In the genomic region with DNA sequence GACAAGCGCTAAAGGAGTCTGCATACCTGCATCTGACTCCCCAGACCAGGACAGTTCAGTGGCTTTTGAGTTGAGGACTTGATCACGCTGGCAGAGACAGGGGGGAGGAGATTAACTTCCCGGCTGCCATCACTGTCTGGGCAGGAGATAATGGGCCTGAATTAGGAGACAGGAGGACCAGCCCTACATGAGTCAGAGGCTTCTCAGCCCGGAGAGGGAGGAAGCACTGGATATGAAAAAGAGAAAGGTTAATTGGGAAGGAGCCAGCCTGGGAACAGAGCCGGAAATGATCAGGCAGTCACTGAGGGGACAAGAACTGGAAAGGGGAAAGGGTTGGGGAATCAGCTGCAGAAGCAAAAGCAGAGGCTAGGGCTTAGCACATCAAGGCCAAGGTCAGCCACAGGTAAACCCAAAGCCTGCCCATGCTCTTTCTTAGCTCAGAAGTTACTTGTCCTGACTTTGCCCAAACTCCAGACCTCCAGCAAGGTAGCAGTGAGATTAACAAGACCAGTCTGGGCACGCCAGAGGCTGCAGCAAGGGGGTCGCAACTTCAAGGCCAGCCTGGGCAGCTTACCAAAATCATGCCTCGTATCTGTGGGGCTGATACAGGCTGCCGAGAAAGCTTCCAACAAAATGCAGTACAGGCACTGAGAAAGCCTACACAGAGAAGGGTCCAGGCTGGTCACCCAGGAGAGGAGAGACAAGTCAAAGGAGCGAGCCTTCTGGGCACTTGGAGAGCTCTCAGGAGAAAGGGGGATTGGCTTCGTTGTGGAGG, we compare ENCODE assay signal across 1 mouse cellular context.
TF ChIP-seq lines count a peak whose summit lies in the region.

No protein-coding gene starts in this region.

TF ChIP-seq in MEL, 35 proteins besides CTCF, POLR2A, EP300 and RAD21 (continued from another document):
- no peak for TF ChIP-seq BHLHE40 (IDR thresholded peaks at IDR 0.05; ENCODE audit: borderline replicate concordance, low read depth, low read length)
- no peak; the same call in 1 of the 2 replicates for TF ChIP-seq SIN3A (IDR thresholded peaks at IDR 0.05; ENCODE audit: low read length)
- no peak for TF ChIP-seq POLR2AphosphoS2 (IDR thresholded peaks at IDR 0.05; ENCODE audit: low read length)
- no peak for TF ChIP-seq ZMIZ1 (IDR thresholded peaks at IDR 0.05; ENCODE audit: low read depth, low read length)
- TF ChIP-seq JUND (IDR thresholded peaks at IDR 0.05; ENCODE audit: low read depth, low read length): no peak
- no peak for TF ChIP-seq MYB (IDR thresholded peaks at IDR 0.05; ENCODE audit: low read depth, low read length)
- no peak for TF ChIP-seq POLR2AphosphoS5 (IDR thresholded peaks at IDR 0.05; ENCODE audit: borderline replicate concordance, low read depth, low read length)
